Mouse (Mus musculus) cerebellum, postnatal 36 days (tissue): ENCODE measurements at regions not wholly inside any gene's neighbourhood (a gene's known extent, or its start where the extent isn't known, plus 50 kb on each side); places are given as distances from the start of the nearest gene placed in this dataset.
"Not testable (repeated sequence)": the region's sequence is repeated elsewhere in the genome, so short reads cannot be mapped to it uniquely, and the experiment has no call there.

Experiments
- DNase-seq, 2 experiments: peaks; one replicate each; pipeline ENCODE4 v3.0.0; 2021 to 2022; ENCODE audit warnings: mixed read lengths in 2 of 2

GRCm38 (mm10) chr6:41225382-41225781, 76.7 kb upstream of the Try4 start:
- DNase-seq: no peak

- no peak for DNase-seq
These were observed 83.7 kb upstream of the Try4 start for GRCm38 (mm10) chr6:41218415-41218814.

- DNase-seq: no peak
These were observed 86.2 kb upstream of the Try4 start for GRCm38 (mm10) chr6:41215857-41216256.

- DNase-seq: no peak
These were observed 96.2 kb upstream of the Try4 start for GRCm38 (mm10) chr6:41205864-41206263.

- DNase-seq: no peak
These were observed 99.2 kb upstream of the Try4 start for GRCm38 (mm10) chr6:41202882-41203281.

- no peak for DNase-seq
These were observed 99.8 kb upstream of the Try4 start for GRCm38 (mm10) chr6:41202302-41202701.

GRCm38 (mm10) chr6:41194464-41194863, 107.6 kb upstream of the Try4 start:
- DNase-seq: no peak

- no peak for DNase-seq
These were observed 110.2 kb upstream of the Try4 start for GRCm38 (mm10) chr6:41191734-41192326.

GRCm38 (mm10) chr6:41188910-41189309, 113.2 kb upstream of the Try4 start:
- DNase-seq: no peak

GRCm38 (mm10) chr6:41187966-41188365, 114.1 kb upstream of the Try4 start:
- no peak for DNase-seq

- DNase-seq: no peak
These were observed 123.2 kb upstream of the Try4 start for GRCm38 (mm10) chr6:41178896-41179295.

- DNase-seq: no peak
These were observed 124.0 kb upstream of the Try4 start for GRCm38 (mm10) chr6:41178019-41178418.

- no peak for DNase-seq
These were observed 124.9 kb upstream of the Try4 start for GRCm38 (mm10) chr6:41177152-41177551.

GRCm38 (mm10) chr6:41176034-41176433, 126.0 kb upstream of the Try4 start:
- DNase-seq: no peak

GRCm38 (mm10) chr6:41163491-41163890, 128.2 kb upstream of the 2210010C04Rik start:
- DNase-seq: no peak

GRCm38 (mm10) chr6:41161693-41162092, 126.4 kb upstream of the 2210010C04Rik start:
- no peak for DNase-seq

GRCm38 (mm10) chr6:41152101-41152500, 116.8 kb upstream of the 2210010C04Rik start:
- DNase-seq: no peak

- DNase-seq: no peak
These were observed 116.2 kb upstream of the 2210010C04Rik start for GRCm38 (mm10) chr6:41151542-41151941.

GRCm38 (mm10) chr6:41140916-41141315, 105.6 kb upstream of the 2210010C04Rik start:
- DNase-seq: no peak

- DNase-seq: not testable (repeated sequence)
These were observed 102.1 kb upstream of the 2210010C04Rik start for GRCm38 (mm10) chr6:41137401-41137777.

GRCm38 (mm10) chr6:41136717-41137400, 101.5 kb upstream of the 2210010C04Rik start:
- peak; percentile 5 to 36 for DNase-seq

- no peak for DNase-seq
These were observed 99.9 kb upstream of the 2210010C04Rik start for GRCm38 (mm10) chr6:41135160-41135559.

GRCm38 (mm10) chr6:41129906-41130305, 94.6 kb upstream of the 2210010C04Rik start:
- no peak for DNase-seq

GRCm38 (mm10) chr6:41127816-41128215, 92.5 kb upstream of the 2210010C04Rik start:
- DNase-seq: no peak

- DNase-seq: no peak
These were observed 91.5 kb upstream of the 2210010C04Rik start for GRCm38 (mm10) chr6:41126855-41127254.
